Mouse (Mus musculus) myocyte (in vitro differentiated cells): ENCODE measurements around the gene Tbl2. TPM values are rescaled to one million over a fixed set of nuclear protein-coding genes. Genes with fewer than 3 reads are reported as not detected.

ENCODE experiments used
- H3K27me3 ChIP-seq: one replicate; pipeline ENCODE4 v1.6.1; 2011; ENCODE audit not compliant: control insufficient read depth, insufficient read depth, insufficient read length
- H3K36me3 ChIP-seq: one replicate; pipeline ENCODE4 v1.6.1; 2011; ENCODE audit not compliant: control insufficient read depth, insufficient read depth
- H3K4me2 ChIP-seq: one replicate; pipeline ENCODE4 v1.6.1; 2011; ENCODE audit warnings: low read depth, control low read depth
- H3K4me3 ChIP-seq: one replicate; pipeline ENCODE4 v1.5.1; 2011; ENCODE audit warnings: mild to moderate bottlenecking, control low read depth, moderate library complexity
- H3K79me2 ChIP-seq: one replicate; pipeline ENCODE4 v1.6.1; 2011; ENCODE audit not compliant: control insufficient read depth, insufficient read depth
- H3ac ChIP-seq: one replicate; pipeline ENCODE4 v1.6.1; 2011; ENCODE audit not compliant: control insufficient read depth, insufficient read length
- CEBPB ChIP-seq: IDR thresholded peaks from 2 replicates; pipeline ENCODE4 v1.6.1; 2011; ENCODE audit warnings: mild to moderate bottlenecking, moderate library complexity; ENCODE audit not compliant: poor library complexity, insufficient read depth, severe bottlenecking
- E2F4 ChIP-seq: IDR thresholded peaks from one replicate; pipeline ENCODE4 v1.6.1; 2011; ENCODE audit warnings: mild to moderate bottlenecking, control low read depth, moderate library complexity; ENCODE audit not compliant: insufficient read depth
- MAX ChIP-seq: IDR thresholded peaks from one replicate; pipeline ENCODE4 v1.6.1; 2011; ENCODE audit warnings: low read depth, mild to moderate bottlenecking, control low read depth
- MYOD1 ChIP-seq, 3 experiments: IDR thresholded peaks; one replicate each; pipeline ENCODE4 v1.6.1; 2011; ENCODE audit warnings: control low read depth in 2 of 3, low read depth in 2 of 3, mild to moderate bottlenecking in 2 of 3, moderate library complexity in 1 of 3; ENCODE audit not compliant: insufficient read length in 2 of 3, control insufficient read depth in 1 of 3
- MYOG ChIP-seq, 3 experiments: IDR thresholded peaks; one replicate each; pipeline ENCODE4 v1.6.1; 2011; ENCODE audit warnings: control low read depth in 2 of 3, low read depth in 2 of 3, mild to moderate bottlenecking in 2 of 3; ENCODE audit not compliant: insufficient read length in 2 of 3, control insufficient read depth in 1 of 3, insufficient read depth in 1 of 3
- POLR2A ChIP-seq: IDR thresholded peaks from one replicate; pipeline ENCODE4 v1.6.1; 2011; ENCODE audit warnings: low read depth, mild to moderate bottlenecking, control low read depth, moderate library complexity; ENCODE audit not compliant: insufficient read length
- POLR2AphosphoS2 ChIP-seq: IDR thresholded peaks from one replicate; pipeline ENCODE4 v1.6.1; 2011; ENCODE audit warnings: low read depth, control low read depth; ENCODE audit not compliant: insufficient read length
- REST ChIP-seq: IDR thresholded peaks from one replicate; pipeline ENCODE4 v1.6.1; 2011; ENCODE audit warnings: mild to moderate bottlenecking, control low read depth, moderate library complexity; ENCODE audit not compliant: insufficient read depth, insufficient read length
- SRF ChIP-seq: IDR thresholded peaks from one replicate; pipeline ENCODE4 v1.6.1; 2011; ENCODE audit warnings: low read depth; ENCODE audit not compliant: control insufficient read depth, insufficient read length
- TCF12 ChIP-seq: IDR thresholded peaks from one replicate; pipeline ENCODE4 v1.6.1; 2011; ENCODE audit warnings: mild to moderate bottlenecking, control low read depth; ENCODE audit not compliant: poor library complexity, insufficient read depth, severe bottlenecking
- TCF3 ChIP-seq: IDR thresholded peaks from one replicate; pipeline ENCODE4 v1.6.1; 2011; ENCODE audit warnings: low read depth, control low read depth; ENCODE audit not compliant: insufficient read length
- USF1 ChIP-seq: IDR thresholded peaks from one replicate; pipeline ENCODE4 v1.6.1; 2011; ENCODE audit warnings: low read depth, mild to moderate bottlenecking, control low read depth, moderate library complexity
- polyA plus RNA-seq: library from polyadenylated mRNA; unstranded; fragments of >200 nt; fragmentation: generic; extraction: Trizol; gene quantifications from one replicate; pipeline ENCODE4 v1.2.1, GENCODE M21; 2012; ENCODE audit warnings: missing spikeins

Tbl2 gene
- polyA plus RNA-seq, 1 experiment, result 17.1 TPM

GRCm38 (mm10) chr5:135191620-135192019 is 42.2 kb downstream of the Tbl2 start:
- Histone ChIP-seq H3K4me3 (no peak overlapping the region), H3K27me3 (no peaks in the 10 kb centered on the region), H3ac (no peak overlapping the region), H3K4me2 (no peak overlapping the region), H3K36me3 (peaks cover 10% of the 10 kb centered on the region), H3K79me2 (peaks cover 89% of the 10 kb centered on the region)
- no peak for TF ChIP-seq SRF
- no peak for TF ChIP-seq CEBPB
- TF ChIP-seq MYOG (IDR thresholded peaks at IDR 0.05; ENCODE audit: control insufficient read depth in 1 of 3, insufficient read depth in 1 of 3, insufficient read length in 2 of 3, low read depth in 2 of 3), result no peak
- TF ChIP-seq TCF12, result no peak
- no peak for TF ChIP-seq E2F4
- no peak for TF ChIP-seq USF1
- no peak for TF ChIP-seq TCF3
- TF ChIP-seq MYOD1 (IDR thresholded peaks at IDR 0.05; ENCODE audit: control insufficient read depth in 1 of 3, insufficient read length in 2 of 3, low read depth in 2 of 3), result no peak
- TF ChIP-seq POLR2A, result no peak
- TF ChIP-seq REST, result no peak
- no peak for TF ChIP-seq MAX
- no peak for TF ChIP-seq POLR2AphosphoS2

GRCm38 (mm10) chr5:135192431-135192830 is 43.0 kb downstream of the Tbl2 start:
- peaks cover 97% of the 10 kb centered on the region for H3K79me2 ChIP-seq
- peaks cover 10% of the 10 kb centered on the region for H3K36me3 ChIP-seq
- TF ChIP-seq E2F4 (no peak), REST (no peak), TCF3 (no peak), USF1 (no peak), POLR2AphosphoS2 (no peak), MYOG (IDR thresholded peaks at IDR 0.05; ENCODE audit: control insufficient read depth in 1 of 3, insufficient read depth in 1 of 3, insufficient read length in 2 of 3, low read depth in 2 of 3) (no peak), CEBPB (no peak)
- H3K27me3 ChIP-seq, result no peaks in the 10 kb centered on the region
- H3K4me3 ChIP-seq, result no peak overlapping the region
- no peak overlapping the region for H3ac ChIP-seq
- peak overlapping the region; percentile 21 for H3K4me2 ChIP-seq

- Histone ChIP-seq H3K27me3 (no peaks in the 10 kb centered on the region), H3K4me3 (no peak overlapping the region), H3K36me3 (peaks cover 38% of the 10 kb centered on the region)
Measured at GRCm38 (mm10) chr5:135196367-135196766, 46.9 kb downstream of the Tbl2 start.

GRCm38 (mm10) chr5:135202763-135203162 is 53.3 kb downstream of the Tbl2 start:
- Histone ChIP-seq H3K36me3 (peaks cover 66% of the 10 kb centered on the region), H3ac (no peak overlapping the region), H3K79me2 (peaks cover 61% of the 10 kb centered on the region), H3K4me3 (no peak overlapping the region), H3K27me3 (no peaks in the 10 kb centered on the region), H3K4me2 (no peak overlapping the region)
- TF ChIP-seq MAX (no peak), USF1 (peak; percentile 86), CEBPB (no peak), POLR2A (no peak), MYOG (IDR thresholded peaks at IDR 0.05; ENCODE audit: control insufficient read depth in 1 of 3, insufficient read depth in 1 of 3, insufficient read length in 2 of 3, low read depth in 2 of 3) (no peak)

More at GRCm38 (mm10) chr5:135196367-135196766, 46.9 kb downstream of the Tbl2 start:
- H3K79me2 ChIP-seq, result peaks cover 92% of the 10 kb centered on the region
- no peak overlapping the region for H3ac ChIP-seq
- H3K4me2 ChIP-seq, result no peak overlapping the region
- TF ChIP-seq USF1 (no peak), SRF (no peak), POLR2AphosphoS2 (no peak), E2F4 (no peak), MAX (no peak), POLR2A (no peak)

- Histone ChIP-seq H3K4me2 (no peak overlapping the region), H3ac (no peak overlapping the region), H3K27me3 (no peaks in the 10 kb centered on the region), H3K4me3 (no peak overlapping the region), H3K79me2 (peaks cover 19% of the 10 kb centered on the region), H3K36me3 (peaks cover 71% of the 10 kb centered on the region)
- TF ChIP-seq POLR2AphosphoS2, result no peak
- no peak for TF ChIP-seq TCF12
- TF ChIP-seq CEBPB, result no peak
- TF ChIP-seq POLR2A, result no peak
- no peak for TF ChIP-seq TCF3
- no peak for TF ChIP-seq MYOD1 (IDR thresholded peaks at IDR 0.05; ENCODE audit: control insufficient read depth in 1 of 3, insufficient read length in 2 of 3, low read depth in 2 of 3)
- no peak for TF ChIP-seq USF1
- no peak for TF ChIP-seq MYOG (IDR thresholded peaks at IDR 0.05; ENCODE audit: control insufficient read depth in 1 of 3, insufficient read depth in 1 of 3, insufficient read length in 2 of 3, low read depth in 2 of 3)
- no peak for TF ChIP-seq SRF
- TF ChIP-seq E2F4, result no peak
- TF ChIP-seq REST, result no peak
- TF ChIP-seq MAX, result no peak
Measured at GRCm38 (mm10) chr5:135208197-135208596, 58.7 kb downstream of the Tbl2 start.

Other genes starting within 250 kb of the Tbl2 start
- gene Tmem270, start 242.9 kb upstream of the Tbl2 start, polyA plus RNA-seq, result not detected
- gene Cldn13, start 234.1 kb upstream of the Tbl2 start, polyA plus RNA-seq, result not detected
- 9.1 TPM for gene Mettl27, start 217.3 kb upstream of the Tbl2 start, polyA plus RNA-seq
- not detected for gene Cldn4, start 202.7 kb upstream of the Tbl2 start, polyA plus RNA-seq
- not detected for gene Cldn3, start 163.4 kb upstream of the Tbl2 start, polyA plus RNA-seq
- gene Abhd11, start 140.5 kb upstream of the Tbl2 start, polyA plus RNA-seq, result 33.0 TPM
- gene Stx1a, start 126.2 kb upstream of the Tbl2 start, polyA plus RNA-seq, result 4.4 TPM
- 31.6 TPM for gene Dnajc30, start 85.5 kb upstream of the Tbl2 start, polyA plus RNA-seq
- gene Bud23, start 84.7 kb upstream of the Tbl2 start, polyA plus RNA-seq, result 51.8 TPM
- gene Vps37d, start 71.4 kb upstream of the Tbl2 start, polyA plus RNA-seq, result 3.3 TPM
- gene Mlxipl, start 59.8 kb upstream of the Tbl2 start, polyA plus RNA-seq, result not detected
- 37.3 TPM for gene Bcl7b, start 18.6 kb downstream of the Tbl2 start, polyA plus RNA-seq
- 22.1 TPM for gene Baz1b, start 37.6 kb downstream of the Tbl2 start, polyA plus RNA-seq
- gene Fzd9, start 101.6 kb downstream of the Tbl2 start, polyA plus RNA-seq, result 6.5 TPM
- not detected for gene Fkbp6, start 200.4 kb downstream of the Tbl2 start, polyA plus RNA-seq
- not detected for gene Trim50, start 203.6 kb downstream of the Tbl2 start, polyA plus RNA-seq
- 22.7 TPM for gene Nsun5, start 220.3 kb downstream of the Tbl2 start, polyA plus RNA-seq
- 14.0 TPM for gene Pom121, start 244.9 kb downstream of the Tbl2 start, polyA plus RNA-seq